16 mouse cellular contexts compared by ENCODE assay signal in the genomic region with DNA sequence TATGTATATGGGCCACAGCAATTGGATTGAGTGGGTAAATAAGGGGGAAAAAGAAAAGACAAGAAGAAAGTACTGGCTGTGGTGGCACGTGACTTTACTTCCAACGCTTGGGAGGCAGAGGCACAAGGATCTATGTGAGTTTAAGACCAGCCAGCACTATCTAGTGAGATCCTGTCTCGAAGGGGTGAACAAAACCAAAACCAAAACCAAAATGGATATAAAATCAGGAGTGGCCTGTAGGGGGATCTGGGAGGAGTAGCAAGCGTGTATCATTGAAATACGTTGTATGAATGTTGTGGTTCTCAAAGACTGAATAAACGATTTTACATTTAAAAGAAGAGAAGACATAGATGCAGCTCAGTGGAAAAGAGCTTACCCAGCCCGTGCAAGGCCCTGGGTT. TPM values are rescaled to one million over a fixed set of nuclear protein-coding genes. Genes with fewer than 3 reads are reported as not detected.
A peak's percentile ranks its signal among the peaks of the same experiment; 100 is the strongest.
DNase-seq lines count a peak whose midpoint lies in the region; ATAC-seq and TF ChIP-seq lines count a peak whose summit lies in the region.
"Had no signal": no experiment of that assay in that cellular context is flagged by ENCODE, and none has a peak within 500 bp of the region (broad histone marks: within the 10 kb centered on the region; RNA-seq: fewer than 3 reads in every experiment).

No protein-coding gene starts in this region.

- H3K9me3 ChIP-seq in heart, postnatal 0 days (replicated peaks; ENCODE audit: control insufficient read depth, low read length): no peaks in the 10 kb centered on the region
- H3K9me3 ChIP-seq: forebrain, embryonic 12.5 days; limb, embryonic 15.5 days; midbrain, embryonic 10.5 days had no signal

- 82% methylated on average over 7 of the region's 7 CpGs for WGBS in heart, postnatal 0 days

- peaks cover 10% of the 10 kb centered on the region for H3K36me3 ChIP-seq in heart, postnatal 0 days (replicated peaks; ENCODE audit: control insufficient read depth, insufficient read depth, low read length)
- H3K36me3 ChIP-seq in splenic B cell, adult 2 months (ENCODE audit: control insufficient read depth, insufficient read depth, low read length, poor library complexity, severe bottlenecking): no peaks in the 10 kb centered on the region
- H3K36me3 ChIP-seq: forebrain, embryonic 12.5 days had no signal

- no peak for TF ChIP-seq EP300 in heart, postnatal 0 days (IDR thresholded peaks at IDR 0.05; ENCODE audit: low read depth)

- ATAC-seq in heart, postnatal 0 days (ENCODE audit: insufficient read depth, low read depth): no peak

- intact Hi-C loops in heart, postnatal 36 days (cut with DNase I): no loop called here

- H3K27ac ChIP-seq in heart, postnatal 0 days (ENCODE audit: low read depth): no peak overlapping the region
- peak overlapping the region; percentile 29; the same call in 1 of the 2 replicates for H3K27ac ChIP-seq in brown adipose tissue, adult 24 weeks (replicated peaks; ENCODE audit: low read depth, low read length)
- H3K27ac ChIP-seq: forebrain, embryonic 12.5 days; limb, embryonic 15.5 days; midbrain, embryonic 10.5 days had no signal

- no peak for DNase-seq in heart, postnatal 0 days (ENCODE audit: low spot score)
- DNase-seq in heart, postnatal 36 days: no peak
- DNase-seq in lung, postnatal 10 days: peak; percentile 47
- DNase-seq in lung, postnatal 25 days (ENCODE audit: low spot score): no peak
- DNase-seq in splenic B cell, adult 2 months (ENCODE audit: low read depth, low spot score): peak; percentile 44
- DNase-seq in adrenal gland, postnatal 25 days: no peak
- no peak for DNase-seq in embryo, embryonic 10 days (ENCODE audit: low spot score)
- DNase-seq: cerebellum, postnatal 36 days; heart, postnatal 4 days; kidney, adult 11 months; thymus, adult 2 months had no signal

- H3K4me3 ChIP-seq in heart, postnatal 0 days (ENCODE audit: low read depth, low read length): no peak overlapping the region
- 0 out of 2 replicates have a peak overlapping the region, but pooled peaks have one; percentile 15 for H3K4me3 ChIP-seq in brown adipose tissue, adult 24 weeks (ENCODE audit: insufficient read depth, low read depth, low read length)
- H3K4me3 ChIP-seq: forebrain, embryonic 12.5 days; limb, embryonic 15.5 days; midbrain, embryonic 10.5 days; myocyte had no signal

- H3K9ac ChIP-seq in heart, postnatal 0 days (replicated peaks; ENCODE audit: low read depth, low read length): no peak overlapping the region
- H3K9ac ChIP-seq: forebrain, embryonic 12.5 days; limb, embryonic 15.5 days had no signal

- no peaks in the 10 kb centered on the region for H3K27me3 ChIP-seq in heart, postnatal 0 days (ENCODE audit: control insufficient read depth, insufficient read depth, low read length)
- no peaks in the 10 kb centered on the region for H3K27me3 ChIP-seq in splenic B cell, adult 2 months (ENCODE audit: control insufficient read depth, insufficient read depth, low read length, poor library complexity, severe bottlenecking)
- H3K27me3 ChIP-seq: forebrain, embryonic 12.5 days; limb, embryonic 15.5 days had no signal

- 0 out of 2 replicates have a peak, but pooled peaks cover 6% of the 10 kb centered on the region for H3K4me1 ChIP-seq in heart, postnatal 0 days (ENCODE audit: control insufficient read depth, insufficient read depth)
- peaks cover 28% of the 10 kb centered on the region for H3K4me1 ChIP-seq in brown adipose tissue, adult 24 weeks (ENCODE audit: control insufficient read depth, insufficient read depth, insufficient read length, low read length)

- 0 out of 2 replicates have a peak, but pooled peaks have one; percentile 5 for TF ChIP-seq CTCF in heart, postnatal 0 days (IDR thresholded peaks at IDR 0.05; ENCODE audit: low read depth)

- no peak overlapping the region for H3K4me2 ChIP-seq in heart, postnatal 0 days (ENCODE audit: low read depth, low read length)
- H3K4me2 ChIP-seq: forebrain, embryonic 12.5 days; limb, embryonic 15.5 days had no signal

RNA-seq across cellular contexts. Expression of a gene that starts 34.5 kb away (rescaled TPM):
- total RNA-seq in heart, postnatal 0 days (2014; rRNA removed; ENCODE audit: low replicate concordance): 79.8 and 84.2 TPM in 2 replicates
- 53.7 and 58.2 TPM in 2 replicates for polyA plus RNA-seq in heart, postnatal 0 days (2015; fragmentation: Nextera tagmentation; extraction: Ambion mirVana)
- 10 to 100 TPM; 35.4 to 44.4 TPM for total RNA-seq in heart, postnatal 36 days (2021)
- polyA plus RNA-seq in brown adipose tissue, adult 24 weeks (2012; ENCODE audit: insufficient read depth, insufficient read length, missing spikeins): 18.6 and 30.7 TPM in 2 replicates
- total RNA-seq in adrenal gland, postnatal 25 days (2021): 1,988 and 2,596 TPM in 2 replicates

Comparison
In these comparisons a context has a peak if more than half of its experiments do, and no peak if none do; other contexts are left out.
1. DNase-seq: peak in lung, postnatal 10 days (single experiment) and splenic B cell, adult 2 months (single experiment); none in heart, postnatal 0 days (single experiment), heart, postnatal 36 days (0 of 2), lung, postnatal 25 days (single experiment), adrenal gland, postnatal 25 days (single experiment) and embryo, embryonic 10 days (single experiment).
2. RNA of a gene that starts 34.5 kb away (total RNA-seq): 1,988 to 2,596 TPM in adrenal gland, postnatal 25 days; 79.8 to 84.2 TPM in heart, postnatal 0 days and 35.4 to 44.4 TPM in heart, postnatal 36 days; every median in the first group is over 10 times any median in the second.